In genomic region chr5:112409274-112409673, GRCm38 (mm10) we compare ENCODE assay signal across 28 mouse cellular contexts. TPM values are rescaled to one million over a fixed set of nuclear protein-coding genes. Genes with fewer than 3 reads are reported as not detected.
DNase-seq lines count a peak whose midpoint lies in the region; ATAC-seq and TF ChIP-seq lines count a peak whose summit lies in the region.
"Had no signal": no experiment of that assay in that cellular context is flagged by ENCODE, and none has a peak within 500 bp of the region (broad histone marks: within the 10 kb centered on the region; RNA-seq: fewer than 3 reads in every experiment).

No protein-coding gene starts in this region.

- 52% methylated on average over 5 of the region's 5 CpGs for whole genome bisulfite sequencing in forebrain, postnatal 0 days
- 81% methylated on average over 5 of the region's 5 CpGs for WGBS in forebrain, embryonic 10.5 days
- WGBS in neural tube, embryonic 13.5 days, result 39% methylated on average over 5 of the region's 5 CpGs
- WGBS in midbrain, embryonic 12.5 days, result 74% methylated on average over 5 of the region's 5 CpGs

- no peak for TF ChIP-seq CTCF in forebrain, postnatal 0 days (IDR thresholded peaks at IDR 0.05; ENCODE audit: low read depth)

- no peaks in the 10 kb centered on the region for H3K27me3 ChIP-seq in forebrain, postnatal 0 days (ENCODE audit: insufficient read depth, low read length)
- H3K27me3 ChIP-seq in forebrain, embryonic 10.5 days (ENCODE audit: poor library complexity, severe bottlenecking), result peaks cover 18% of the 10 kb centered on the region; the same call in 1 of the 2 replicates
- no peaks in the 10 kb centered on the region; the same call in 1 of the 2 replicates for H3K27me3 ChIP-seq in neural tube, embryonic 13.5 days
- peaks cover 3% of the 10 kb centered on the region; the same call in 1 of the 2 replicates for H3K27me3 ChIP-seq in midbrain, embryonic 12.5 days

- no peak overlapping the region for H3K4me3 ChIP-seq in forebrain, postnatal 0 days (ENCODE audit: low read depth, low read length)
- H3K4me3 ChIP-seq in forebrain, embryonic 10.5 days, result no peak overlapping the region
- no peak overlapping the region for H3K4me3 ChIP-seq in neural tube, embryonic 13.5 days
- no peak overlapping the region for H3K4me3 ChIP-seq in midbrain, embryonic 12.5 days
- H3K4me3 ChIP-seq: embryonic facial prominence, embryonic 13.5 days; heart, adult 2 months; kidney, embryonic 15.5 days; limb, embryonic 15.5 days; liver, embryonic 15.5 days; stomach, embryonic 15.5 days had no signal

- H3K4me2 ChIP-seq in forebrain, postnatal 0 days (ENCODE audit: low read depth), result no peak overlapping the region
- no peak overlapping the region for H3K4me2 ChIP-seq in neural tube, embryonic 13.5 days
- H3K4me2 ChIP-seq in midbrain, embryonic 12.5 days (replicated peaks), result no peak overlapping the region
- H3K4me2 ChIP-seq: embryonic facial prominence, embryonic 13.5 days; kidney, embryonic 15.5 days; limb, embryonic 15.5 days; liver, embryonic 15.5 days; stomach, embryonic 15.5 days had no signal

- no peak overlapping the region for H3K27ac ChIP-seq in forebrain, postnatal 0 days (ENCODE audit: low read depth, low read length)
- H3K27ac ChIP-seq in forebrain, embryonic 10.5 days, result no peak overlapping the region
- H3K27ac ChIP-seq in neural tube, embryonic 13.5 days (replicated peaks), result 0 out of 2 replicates have a peak overlapping the region, but pooled peaks have one; percentile 29
- H3K27ac ChIP-seq in midbrain, embryonic 12.5 days (replicated peaks), result peak overlapping the region; percentile 27; the same call in 1 of the 2 replicates
- H3K27ac ChIP-seq: embryonic facial prominence, embryonic 13.5 days; heart, adult 2 months; kidney, embryonic 15.5 days; limb, embryonic 15.5 days; liver, embryonic 15.5 days; stomach, embryonic 15.5 days had no signal

- peaks cover 18% of the 10 kb centered on the region for H3K4me1 ChIP-seq in forebrain, postnatal 0 days (ENCODE audit: insufficient read depth)
- H3K4me1 ChIP-seq in forebrain, embryonic 10.5 days, result peaks cover 22% of the 10 kb centered on the region
- H3K4me1 ChIP-seq in neural tube, embryonic 13.5 days (replicated peaks), result peaks cover 24% of the 10 kb centered on the region
- peaks cover 30% of the 10 kb centered on the region for H3K4me1 ChIP-seq in midbrain, embryonic 12.5 days
- H3K4me1 ChIP-seq: liver, embryonic 15.5 days had no signal

- no peaks in the 10 kb centered on the region for H3K9me3 ChIP-seq in forebrain, postnatal 0 days (ENCODE audit: low read length)
- no peaks in the 10 kb centered on the region for H3K9me3 ChIP-seq in forebrain, embryonic 10.5 days
- no peaks in the 10 kb centered on the region for H3K9me3 ChIP-seq in neural tube, embryonic 13.5 days
- no peaks in the 10 kb centered on the region for H3K9me3 ChIP-seq in midbrain, embryonic 12.5 days
- H3K9me3 ChIP-seq: embryonic facial prominence, embryonic 13.5 days; limb, embryonic 15.5 days; liver, embryonic 15.5 days; stomach, embryonic 15.5 days had no signal

- no peak for DNase-seq in forebrain, postnatal 0 days
- no peak for DNase-seq in forebrain, embryonic 10.5 days (ENCODE audit: extremely low spot score, low spot score)
- no peak for DNase-seq in neural tube, embryonic 10.5 days (ENCODE audit: extremely low spot score, low spot score)
- DNase-seq in frontal cortex, adult 2 months (ENCODE audit: extremely low spot score in 1 of 2, low spot score in 1 of 2), result no peak
- DNase-seq in urinary bladder, postnatal 14 days (ENCODE audit: low spot score), result no peak
- DNase-seq: cerebellum, adult 2 months; gastrocnemius, postnatal 25 days; heart, adult 2 months; heart, postnatal 36 days; thymus, adult 18-20 months had no signal

- H3K9ac ChIP-seq in forebrain, postnatal 0 days, result no peak overlapping the region
- H3K9ac ChIP-seq in neural tube, embryonic 13.5 days, result no peak overlapping the region
- no peak overlapping the region; the same call in 1 of the 2 replicates for H3K9ac ChIP-seq in midbrain, embryonic 12.5 days (replicated peaks)
- H3K9ac ChIP-seq: embryonic facial prominence, embryonic 13.5 days; kidney, embryonic 15.5 days; limb, embryonic 15.5 days; liver, embryonic 15.5 days; stomach, embryonic 15.5 days had no signal

- H3K36me3 ChIP-seq in forebrain, postnatal 0 days (ENCODE audit: insufficient read depth), result no peaks in the 10 kb centered on the region
- H3K36me3 ChIP-seq in forebrain, embryonic 10.5 days (replicated peaks), result no peaks in the 10 kb centered on the region
- H3K36me3 ChIP-seq in neural tube, embryonic 13.5 days, result no peaks in the 10 kb centered on the region
- H3K36me3 ChIP-seq in midbrain, embryonic 12.5 days, result no peaks in the 10 kb centered on the region
- H3K36me3 ChIP-seq: embryonic facial prominence, embryonic 13.5 days; kidney, embryonic 15.5 days; limb, embryonic 15.5 days; liver, embryonic 15.5 days; stomach, embryonic 15.5 days had no signal

- ATAC-seq in forebrain, postnatal 0 days, result peak; percentile 18; the same call in 1 of the 2 replicates
- ATAC-seq in neural tube, embryonic 13.5 days (ENCODE audit: low read depth), result no peak
- ATAC-seq in midbrain, embryonic 12.5 days (ENCODE audit: low FRiP score, low read depth), result no peak
- ATAC-seq: intestine, embryonic 16.5 days had no signal

RNA-seq across cellular contexts. Expression of gene Asphd2, which starts 14.6 kb away (rescaled TPM):
- total RNA-seq in forebrain, postnatal 0 days (2014; rRNA removed), result 132 and 138 TPM in 2 replicates
- 128 and 132 TPM in 2 replicates for polyA plus RNA-seq in forebrain, postnatal 0 days (2015; fragmentation: Nextera tagmentation; extraction: Ambion mirVana)
- polyA plus RNA-seq in forebrain, embryonic 10.5 days (2016; fragmentation: Nextera tagmentation; extraction: Ambion mirVana), result 11.9 and 15.0 TPM in 2 replicates
- 52.4 and 69.6 TPM in 2 replicates for polyA plus RNA-seq in neural tube, embryonic 13.5 days (2015; fragmentation: Nextera tagmentation; extraction: Ambion mirVana)
- 58.3 and 65.7 TPM in 2 replicates for polyA plus RNA-seq in midbrain, embryonic 12.5 days (2016; fragmentation: Nextera tagmentation; extraction: Ambion mirVana)
- 146 and 153 TPM in 2 replicates for polyA plus RNA-seq in frontal cortex, adult 2 months (2012; rRNA removed)
- total RNA-seq: megakaryocyte progenitor cell, adult 5-6 weeks; neutrophil, adult 5-6 weeks had no signal

RNA-seq across cellular contexts. Expression of gene Gm6588, which starts 40.0 kb away (rescaled TPM):
- not detected in 2 replicates for total RNA-seq in forebrain, postnatal 0 days (2014; rRNA removed)
- polyA plus RNA-seq in forebrain, postnatal 0 days (2015; fragmentation: Nextera tagmentation; extraction: Ambion mirVana), result 0.11 TPM in 1 of 2 replicates, not detected in the other
- 0.06 TPM in 1 of 2 replicates, not detected in the other for polyA plus RNA-seq in forebrain, embryonic 10.5 days (2016; fragmentation: Nextera tagmentation; extraction: Ambion mirVana)
- polyA plus RNA-seq in neural tube, embryonic 13.5 days (2015; fragmentation: Nextera tagmentation; extraction: Ambion mirVana), result 0.62 and 0.93 TPM in 2 replicates
- polyA plus RNA-seq in midbrain, embryonic 12.5 days (2016; fragmentation: Nextera tagmentation; extraction: Ambion mirVana), result 0.42 and 0.58 TPM in 2 replicates
- not detected in 2 replicates for polyA plus RNA-seq in frontal cortex, adult 2 months (2012; rRNA removed)
- total RNA-seq: adrenal gland, adult 18-20 months; adrenal gland, postnatal 4 days; gastrocnemius, postnatal 25 days; heart, adult 2 months; heart, postnatal 36 days; layer of hippocampus, postnatal 25 days; left cerebral cortex, postnatal 25 days; megakaryocyte progenitor cell, adult 5-6 weeks; neutrophil, adult 5-6 weeks had no signal
- polyA plus RNA-seq: C2C12; cerebellum, adult 2 months; heart, adult 2 months; heart, embryonic 14.5 days; intestine, embryonic 16.5 days; kidney, embryonic 15.5 days; large intestine, adult 2 months; liver, embryonic 15.5 days; lung, embryonic 16.5 days had no signal

RNA-seq across cellular contexts. Expression of gene Gm6583, which starts 53.4 kb away (rescaled TPM):
- total RNA-seq in forebrain, postnatal 0 days (2014; rRNA removed), result not detected in 2 replicates
- not detected in 2 replicates for polyA plus RNA-seq in forebrain, postnatal 0 days (2015; fragmentation: Nextera tagmentation; extraction: Ambion mirVana)
- 0.19 and 0.31 TPM in 2 replicates for polyA plus RNA-seq in forebrain, embryonic 10.5 days (2016; fragmentation: Nextera tagmentation; extraction: Ambion mirVana)
- 0.08 and 0.26 TPM in 2 replicates for polyA plus RNA-seq in neural tube, embryonic 13.5 days (2015; fragmentation: Nextera tagmentation; extraction: Ambion mirVana)
- polyA plus RNA-seq in midbrain, embryonic 12.5 days (2016; fragmentation: Nextera tagmentation; extraction: Ambion mirVana), result 0.26 and 0.30 TPM in 2 replicates
- 0.04 TPM in 1 of 2 replicates, not detected in the other for polyA plus RNA-seq in frontal cortex, adult 2 months (2012; rRNA removed)
- total RNA-seq: adrenal gland, adult 18-20 months; gastrocnemius, postnatal 25 days; layer of hippocampus, postnatal 25 days; left cerebral cortex, postnatal 25 days; megakaryocyte progenitor cell, adult 5-6 weeks; neutrophil, adult 5-6 weeks had no signal
- polyA plus RNA-seq: cerebellum, adult 2 months; heart, embryonic 14.5 days; large intestine, adult 2 months had no signal

Comparison
In these comparisons a context has a peak if more than half of its experiments do, and no peak if none do; other contexts are left out.
1. H3K27ac ChIP-seq: peak in neural tube, embryonic 13.5 days (single experiment) and midbrain, embryonic 12.5 days (single experiment); none in forebrain, postnatal 0 days (single experiment) and forebrain, embryonic 10.5 days (single experiment).